Mouse (Mus musculus): ENCODE results near the gene Zdhhc6. TPM values are rescaled to one million over a fixed set of nuclear protein-coding genes. Genes with fewer than 3 reads are reported as not detected.

Gene Zdhhc6
- total RNA-seq (2021), result 10 to 100 TPM; 27.4 to 27.8 TPM
- long read RNA-seq, experiment 1, transcript Zdhhc6-207 (11 exons, 2,168 nt), result major isoform, 34 of 57 reads
- long read RNA-seq, experiment 1, partial matches to known transcripts, result 4 of 57 reads
- long read RNA-seq, experiment 1, other reads (novel, unspliced or antisense), result 17 of 57 reads
- long read RNA-seq, experiment 2, transcript Zdhhc6-207 (11 exons, 2,168 nt), result major isoform, 23 of 47 reads
- long read RNA-seq, experiment 2, partial matches to known transcripts, result 3 of 47 reads
- long read RNA-seq, experiment 2, other reads (novel, unspliced or antisense), result 19 of 47 reads

DNA sequence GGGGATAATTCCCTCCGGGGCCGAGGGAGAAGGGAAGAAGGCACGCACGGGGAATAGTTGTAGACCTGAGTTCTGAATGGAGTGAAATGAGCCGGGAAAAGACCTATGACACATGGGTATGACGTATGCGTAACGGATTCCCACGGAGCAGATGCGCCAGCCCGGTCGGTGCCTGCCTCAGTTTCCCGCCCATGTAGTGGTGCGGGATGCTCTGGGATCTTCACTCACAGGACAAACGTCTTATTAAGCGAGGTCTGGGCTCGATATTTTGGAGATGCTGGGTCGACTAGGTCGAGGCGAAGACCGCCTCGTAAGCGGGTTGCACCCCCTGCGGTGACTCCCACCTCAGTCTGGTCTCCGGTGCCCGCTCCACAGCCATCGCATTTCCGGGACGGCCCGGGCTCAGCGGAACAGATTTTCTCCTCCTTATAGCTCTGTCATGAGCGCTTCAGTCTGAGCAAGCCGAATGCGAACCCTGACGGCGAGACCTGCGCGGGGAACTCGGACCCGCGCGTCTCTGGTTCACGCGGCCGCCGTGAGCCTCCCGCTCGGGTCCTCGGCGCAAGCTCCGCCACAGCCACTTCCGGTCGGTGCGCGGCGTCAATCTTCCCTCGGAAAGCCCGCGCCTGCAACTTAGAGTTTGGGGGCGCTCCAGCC is at the start of gene Zdhhc6:
TSS of gene Zdhhc6 (minus strand) at position 581 of the 657 bp plus-strand sequence.
- peak; percentile 85 for DNase-seq (ENCODE audit: low spot score in 2 of 2)

DNA sequence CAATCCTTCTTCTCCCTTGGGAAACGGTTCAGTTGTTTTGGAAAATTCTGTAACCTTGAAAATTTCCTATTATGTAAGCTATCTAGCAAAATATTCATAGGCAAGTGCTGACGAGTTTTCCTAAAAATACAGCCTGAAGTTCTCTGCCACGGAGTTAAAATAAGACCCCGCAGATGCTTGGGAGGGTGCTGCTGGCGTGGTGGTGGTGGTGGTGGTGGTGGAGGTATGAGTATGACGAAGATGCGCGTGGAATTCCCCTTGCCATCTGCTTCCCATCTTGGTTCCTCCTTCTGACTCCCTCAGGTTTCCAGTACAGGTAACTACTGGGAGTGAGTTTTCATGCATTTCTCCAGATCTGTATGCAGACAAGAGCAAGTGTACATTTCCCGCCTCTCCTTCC is 46.8 kb upstream of the Zdhhc6 start:
- DNase-seq (ENCODE audit: low spot score in 2 of 2), result peak; percentile 62 to 68

DNA sequence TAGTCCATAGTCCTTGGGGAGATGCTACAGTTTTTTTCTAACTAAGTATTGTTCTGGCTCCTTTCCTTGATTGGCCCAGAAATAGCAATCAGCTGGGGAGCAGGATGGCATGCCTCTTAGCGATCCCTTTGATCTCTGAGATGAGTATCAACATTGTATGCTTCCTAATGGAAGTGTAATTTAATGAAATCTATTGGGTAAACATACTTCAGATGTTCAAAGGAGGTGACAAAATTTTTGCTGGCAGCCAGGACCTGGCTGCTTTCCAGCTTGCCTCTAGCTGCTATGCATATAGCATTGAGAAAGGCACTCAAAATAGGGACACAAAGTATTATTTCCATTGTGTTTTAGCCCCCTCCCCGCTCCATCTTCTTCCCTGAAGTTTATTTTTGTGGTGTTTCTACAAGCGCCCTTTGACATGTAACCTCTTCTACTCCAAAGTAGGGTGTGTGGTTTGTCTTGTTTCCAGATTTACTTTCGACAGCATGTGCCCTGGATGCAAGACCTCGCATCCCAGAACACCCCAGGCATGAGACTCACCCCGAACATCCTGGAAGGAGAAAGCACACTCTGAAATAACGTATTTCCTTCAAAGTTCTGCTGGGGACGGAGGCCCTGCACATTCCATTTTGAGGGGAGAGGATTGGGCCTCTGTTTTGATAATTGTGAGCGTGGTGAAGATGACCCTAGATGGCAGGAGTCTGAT is 35.0 kb upstream of the Zdhhc6 start:
- DNase-seq (ENCODE audit: low spot score in 2 of 2), result no peak

DNA sequence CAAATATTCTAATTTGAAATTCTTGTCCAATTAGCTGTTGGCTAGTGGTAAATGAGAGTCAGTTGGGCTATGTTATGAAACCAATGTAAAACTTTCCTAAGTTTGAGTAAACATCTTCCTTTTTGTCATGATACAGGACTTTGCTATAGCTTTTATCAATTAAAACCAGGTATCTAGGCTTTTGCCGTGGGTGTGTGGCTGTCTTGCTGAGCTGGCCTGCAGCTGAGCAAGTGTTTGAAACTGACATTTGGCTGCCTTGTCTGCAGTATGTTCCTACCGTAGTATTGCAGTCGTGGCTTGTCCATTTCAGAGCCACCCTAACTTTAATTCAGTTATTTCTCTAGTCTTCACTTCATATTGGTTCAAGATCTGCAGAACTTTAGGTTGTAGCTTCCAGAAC is 32.4 kb upstream of the Zdhhc6 start:
- DNase-seq (ENCODE audit: low spot score in 2 of 2), result no peak

DNA sequence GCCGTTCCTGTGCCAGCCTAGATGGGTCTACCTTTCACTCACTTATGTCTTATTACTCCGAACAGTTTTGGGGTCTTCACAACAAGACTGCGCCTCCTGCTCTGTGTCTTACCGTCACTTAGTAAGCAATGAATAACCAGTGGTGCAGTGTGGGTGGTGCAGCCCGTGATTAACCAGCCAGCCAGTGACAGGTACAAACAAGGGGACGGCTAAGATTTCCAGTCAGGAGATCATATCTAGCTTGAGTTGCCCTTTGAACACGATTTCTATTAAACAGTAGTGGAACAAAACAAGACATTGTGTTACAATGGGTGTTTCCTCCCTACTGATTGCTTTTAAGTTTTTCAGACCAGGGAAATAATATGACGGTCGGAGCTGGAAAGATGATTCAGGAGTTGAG is 27.4 kb upstream of the Zdhhc6 start:
- no peak for DNase-seq (ENCODE audit: low spot score in 2 of 2)

DNA sequence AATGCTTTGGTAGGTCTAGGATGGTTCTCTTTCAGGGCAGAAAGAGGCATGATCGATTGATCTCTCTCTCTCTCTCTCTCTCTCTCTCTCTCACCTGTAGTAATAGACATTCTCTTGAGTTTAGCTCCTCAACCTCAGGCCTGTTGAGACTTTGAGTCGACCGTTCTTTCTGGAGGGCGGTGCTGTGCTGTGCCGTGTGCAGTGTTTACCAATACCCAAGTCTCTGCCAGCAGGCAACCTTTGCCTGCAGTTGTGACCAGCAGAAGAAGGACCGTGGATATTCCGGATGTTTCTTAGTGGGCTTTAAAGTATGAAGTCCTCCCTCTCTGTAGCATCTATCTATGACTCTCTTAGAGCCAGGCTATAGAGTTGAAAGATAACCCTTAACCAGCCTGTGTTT is 26.6 kb upstream of the Zdhhc6 start:
- no peak for DNase-seq (ENCODE audit: low spot score in 2 of 2)

DNA sequence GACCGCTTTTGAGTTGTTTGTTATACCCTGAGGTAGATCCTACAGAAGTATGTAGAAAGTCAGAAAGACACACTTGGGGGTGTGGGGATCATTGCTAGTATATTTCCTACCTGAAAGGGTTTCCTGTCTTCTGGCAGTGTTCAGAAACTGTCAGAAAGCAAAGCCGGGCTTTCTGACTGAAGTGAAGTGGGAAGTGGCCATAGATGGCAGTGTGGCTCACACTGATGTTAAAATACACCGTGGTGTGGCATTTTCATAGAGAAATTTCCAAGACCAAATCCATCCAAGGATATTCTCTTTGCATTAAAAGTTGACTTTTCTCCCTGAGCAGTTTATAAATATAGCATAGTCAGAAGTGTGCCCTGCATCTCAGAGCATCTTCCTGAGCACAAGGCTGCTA is 25.5 kb upstream of the Zdhhc6 start:
- no peak for DNase-seq (ENCODE audit: low spot score in 2 of 2)

DNA sequence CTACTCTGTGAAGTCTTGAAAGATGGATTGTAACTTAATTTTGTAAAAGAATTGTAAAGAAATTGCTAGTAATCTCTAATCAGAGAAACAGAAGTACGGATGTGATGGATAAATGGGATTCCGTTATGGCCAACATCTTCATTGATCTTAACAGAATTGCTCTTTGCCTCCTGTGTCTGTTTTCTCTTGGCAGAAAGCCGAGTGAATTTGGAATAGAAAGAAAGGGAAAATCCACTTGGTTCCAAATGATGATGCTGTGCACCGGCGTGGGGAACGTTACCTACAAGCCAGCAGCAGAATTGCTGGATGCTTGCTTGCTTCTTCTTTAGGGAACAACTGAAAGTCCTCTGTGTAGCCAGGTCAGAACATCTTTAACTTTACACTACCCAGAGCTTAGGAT is 24.7 kb upstream of the Zdhhc6 start:
- DNase-seq (ENCODE audit: low spot score in 2 of 2), result no peak

DNA sequence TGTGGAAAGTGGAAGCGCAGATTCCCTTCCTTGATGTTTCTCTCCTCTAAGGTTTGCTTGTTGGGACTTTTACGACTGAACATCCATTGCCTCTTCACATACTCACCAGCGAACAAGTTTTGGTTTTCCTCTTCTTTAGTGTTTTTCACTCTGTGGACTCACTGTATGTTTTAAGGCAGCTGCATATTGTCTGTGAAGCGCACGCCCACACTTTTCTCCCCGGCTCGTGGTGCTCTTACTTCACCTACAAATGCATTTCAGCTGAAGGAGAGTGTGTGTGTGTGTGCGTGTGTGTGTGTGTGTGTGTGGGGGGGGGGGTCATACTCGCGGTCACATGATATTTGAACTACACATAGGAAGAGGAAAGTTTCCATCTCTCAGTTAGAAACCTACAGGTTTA is 21.8 kb upstream of the Zdhhc6 start:
- DNase-seq (ENCODE audit: low spot score in 2 of 2), result peak in 1 of 2 experiments; percentile 26

DNA sequence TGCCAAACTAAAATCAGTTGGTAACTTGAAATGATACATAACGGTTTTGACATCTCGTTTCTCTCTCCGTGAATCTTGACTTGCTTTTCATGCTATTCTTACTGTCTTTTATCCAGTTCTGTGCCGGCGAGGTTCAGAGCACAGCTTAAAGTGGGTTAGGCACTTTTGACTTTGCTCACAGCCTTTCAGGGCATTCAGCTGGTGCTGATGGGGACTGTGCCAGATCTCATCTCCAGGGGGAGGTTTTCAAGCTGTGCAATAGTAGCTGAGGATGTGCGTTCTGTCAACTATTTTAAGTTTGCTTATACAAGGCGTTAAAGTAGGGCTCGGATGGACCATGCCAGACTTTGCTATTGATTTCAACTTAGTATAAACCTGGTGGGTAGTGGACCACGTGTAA is 21.2 kb upstream of the Zdhhc6 start:
- DNase-seq (ENCODE audit: low spot score in 2 of 2), result no peak

DNA sequence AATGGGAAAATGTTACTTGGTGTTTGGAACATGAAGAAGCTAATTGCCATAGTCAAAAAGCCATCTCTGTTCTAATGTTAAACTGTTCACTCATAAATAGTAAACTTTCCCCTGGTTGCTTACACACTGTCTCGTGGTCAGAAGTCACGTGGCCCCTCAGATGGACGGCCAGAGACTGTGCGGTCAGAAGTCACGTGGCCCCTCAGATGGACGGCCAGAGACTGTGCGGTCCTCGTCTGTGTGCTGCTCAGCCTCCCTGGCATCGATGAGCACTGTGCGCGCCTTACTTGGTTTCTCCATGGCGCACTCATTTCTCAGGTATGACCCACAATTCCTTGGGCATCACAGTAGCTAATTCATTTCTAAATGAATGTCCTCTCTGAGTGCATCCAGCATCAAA is 20.6 kb upstream of the Zdhhc6 start:
- no peak for DNase-seq (ENCODE audit: low spot score in 2 of 2)

DNA sequence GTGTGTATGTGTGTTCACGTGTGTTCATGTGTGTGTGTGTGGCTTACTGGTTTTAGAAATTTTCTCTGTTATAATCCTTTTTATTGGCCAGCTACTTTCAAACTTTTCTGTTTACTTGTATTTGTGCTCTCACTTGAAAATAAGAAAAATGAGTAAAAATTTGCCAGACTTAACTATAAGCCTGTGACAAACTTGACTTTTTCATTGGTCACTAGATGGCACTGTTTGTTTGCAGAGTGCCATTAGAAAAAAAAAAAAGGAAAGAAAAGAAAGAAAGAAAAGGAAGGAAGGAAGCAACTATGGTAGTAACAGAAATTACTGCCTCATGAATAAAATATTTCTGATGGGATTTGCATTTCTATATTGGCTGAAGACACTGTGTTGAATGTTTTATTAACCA is 20.0 kb upstream of the Zdhhc6 start:
- no peak for DNase-seq (ENCODE audit: low spot score in 2 of 2)

DNA sequence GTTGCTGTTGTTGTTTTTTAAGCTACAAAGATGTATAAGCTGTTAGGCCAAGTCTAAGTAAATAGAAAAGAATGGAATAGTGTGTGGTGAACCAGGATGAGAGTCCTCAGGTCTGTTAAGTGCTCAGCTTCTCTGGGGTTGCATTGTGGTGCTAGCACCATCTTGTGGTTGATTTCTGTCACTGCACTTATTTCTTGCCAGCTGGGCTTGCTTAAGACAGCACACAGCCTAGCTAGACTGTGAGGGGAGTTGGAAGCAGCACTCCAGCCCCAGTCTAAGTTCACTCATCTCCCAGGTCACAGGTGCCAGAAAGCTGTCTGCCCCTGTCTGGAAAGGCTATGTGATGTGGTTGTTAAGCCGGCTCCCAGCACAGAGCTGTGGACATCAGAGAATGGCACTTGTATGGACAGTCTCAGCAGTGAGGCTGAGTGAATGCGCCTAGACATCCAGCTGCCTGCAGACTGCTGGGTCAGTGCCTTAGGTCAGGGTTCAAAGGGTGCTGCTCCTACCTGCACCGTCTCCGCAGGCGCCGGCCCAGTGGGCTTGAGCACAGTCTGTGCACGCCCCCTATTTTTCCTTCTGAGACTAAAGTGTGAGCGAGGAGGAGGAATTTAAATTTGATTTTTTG is 16.9 kb upstream of the Zdhhc6 start:
- DNase-seq (ENCODE audit: low spot score in 2 of 2), result peak; percentile 60 to 66

DNA sequence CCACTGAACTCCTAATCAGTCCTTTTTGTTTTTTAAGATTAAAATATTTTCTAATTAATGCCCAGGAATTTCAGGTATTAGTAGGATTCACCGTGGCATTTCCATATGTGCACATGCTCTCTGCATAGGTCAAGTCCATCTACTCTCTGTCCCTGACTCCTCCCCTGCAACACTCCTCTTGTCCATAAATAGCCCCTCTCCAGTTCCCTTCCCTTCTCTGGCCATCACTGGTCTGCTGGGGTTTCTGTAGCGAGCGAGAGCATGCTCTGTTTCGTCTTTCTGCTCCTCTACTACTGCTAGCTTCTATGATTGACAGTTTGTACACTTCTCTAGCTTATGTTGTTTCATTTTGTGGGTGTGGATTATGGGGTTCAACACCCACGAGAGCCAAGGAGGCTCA is 15.9 kb upstream of the Zdhhc6 start:
- no peak for DNase-seq (ENCODE audit: low spot score in 2 of 2)

DNA sequence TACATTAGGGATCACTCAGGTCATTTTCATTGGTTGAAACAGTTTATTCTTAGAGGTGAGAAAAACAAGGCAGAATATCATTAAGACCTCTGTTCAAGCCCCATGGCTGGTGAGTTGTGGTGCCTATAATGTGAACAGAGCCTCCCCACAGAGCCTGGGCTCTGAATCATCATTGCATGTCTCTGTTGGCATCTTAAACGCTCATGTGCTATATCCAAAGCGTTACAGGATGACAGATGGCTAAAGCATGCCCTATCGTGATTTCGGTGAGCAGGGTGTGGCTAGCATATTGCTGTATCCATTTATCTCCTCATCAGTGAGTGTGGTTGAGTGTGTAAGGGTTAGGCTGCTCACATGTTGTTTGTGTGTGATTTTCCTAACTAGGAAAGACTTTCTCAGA is 11.7 kb upstream of the Zdhhc6 start:
- DNase-seq (ENCODE audit: low spot score in 2 of 2), result no peak

DNA sequence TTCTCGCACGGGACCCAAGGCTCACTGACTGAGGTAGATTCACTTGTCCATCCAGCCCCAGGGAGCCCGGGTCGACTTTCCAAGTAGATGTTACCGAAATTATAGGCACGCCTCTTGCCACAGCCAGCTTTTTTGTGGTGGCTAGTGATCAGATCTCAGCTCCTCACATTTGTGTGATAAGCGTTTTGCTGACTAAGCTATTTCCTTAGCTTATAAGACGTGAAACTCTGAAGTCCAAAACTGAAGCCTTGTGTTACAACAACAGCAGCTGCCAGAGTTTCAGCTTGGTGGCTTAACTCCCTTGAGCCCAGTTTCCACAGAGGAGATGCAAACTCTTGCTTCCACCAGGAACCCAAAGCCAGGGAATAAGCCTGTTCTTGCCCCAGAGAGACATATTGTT is 6.8 kb upstream of the Zdhhc6 start:
- no peak for DNase-seq (ENCODE audit: low spot score in 2 of 2)

DNA sequence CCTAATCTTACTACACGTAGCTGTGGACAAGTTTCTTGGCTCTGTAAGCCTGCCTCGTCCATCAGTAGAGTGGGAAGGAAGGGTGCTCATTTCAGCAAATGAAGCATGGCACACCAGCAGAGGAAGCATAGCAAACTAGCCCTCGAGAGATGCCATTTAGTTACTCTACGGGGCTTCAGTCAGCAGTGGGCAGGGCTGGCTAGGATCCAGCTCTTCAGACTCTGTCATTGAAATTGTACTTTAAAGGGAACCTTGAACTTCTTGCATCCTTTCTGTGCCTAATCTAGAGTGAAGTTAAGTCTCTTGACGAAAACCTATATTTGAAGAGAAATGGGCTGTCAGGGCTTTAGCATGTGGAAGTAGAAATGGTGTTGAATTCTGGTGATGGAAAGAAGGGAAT is 3.7 kb upstream of the Zdhhc6 start:
- DNase-seq (ENCODE audit: low spot score in 2 of 2), result no peak

DNA sequence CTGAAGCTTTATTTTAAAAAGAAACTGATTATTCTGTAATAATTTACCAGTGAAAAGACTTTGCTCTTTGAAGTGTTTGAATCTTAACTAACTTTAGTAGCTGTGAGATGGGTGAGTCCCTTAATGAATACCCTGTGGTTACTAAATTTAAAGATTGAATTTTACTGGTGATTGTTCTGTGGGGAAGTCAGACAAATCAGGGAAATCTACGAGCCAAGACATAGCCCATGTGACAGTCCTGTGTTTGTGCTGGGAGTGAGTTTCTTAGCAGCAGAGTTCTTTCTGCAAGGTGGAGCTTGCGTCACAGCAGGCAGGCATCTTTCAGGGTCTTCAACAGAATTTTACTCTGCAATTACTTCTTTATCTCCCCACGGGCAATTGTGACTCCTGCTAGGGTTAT is 3.2 kb upstream of the Zdhhc6 start:
- no peak for DNase-seq (ENCODE audit: low spot score in 2 of 2)

DNA sequence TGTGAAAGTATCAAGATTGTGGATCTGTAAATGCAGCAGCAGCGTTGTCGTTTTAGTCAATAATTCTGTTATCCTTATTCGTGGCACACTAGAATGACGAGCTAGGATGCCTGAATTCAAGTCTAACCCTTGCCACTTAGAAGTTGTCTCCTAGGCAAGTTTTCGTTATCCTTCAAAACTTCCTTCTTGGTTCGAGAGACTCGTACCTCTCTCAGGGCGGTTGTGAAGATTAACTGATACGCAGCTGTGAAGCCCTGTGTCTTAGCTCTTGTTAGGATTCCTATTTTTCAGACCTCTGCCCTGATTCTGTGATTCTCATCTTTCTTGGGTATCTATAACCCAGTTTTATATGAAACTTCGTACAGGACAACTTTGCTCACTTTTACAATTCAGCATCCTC is 1.1 kb upstream of the Zdhhc6 start:
- no peak for DNase-seq (ENCODE audit: low spot score in 2 of 2)

DNA sequence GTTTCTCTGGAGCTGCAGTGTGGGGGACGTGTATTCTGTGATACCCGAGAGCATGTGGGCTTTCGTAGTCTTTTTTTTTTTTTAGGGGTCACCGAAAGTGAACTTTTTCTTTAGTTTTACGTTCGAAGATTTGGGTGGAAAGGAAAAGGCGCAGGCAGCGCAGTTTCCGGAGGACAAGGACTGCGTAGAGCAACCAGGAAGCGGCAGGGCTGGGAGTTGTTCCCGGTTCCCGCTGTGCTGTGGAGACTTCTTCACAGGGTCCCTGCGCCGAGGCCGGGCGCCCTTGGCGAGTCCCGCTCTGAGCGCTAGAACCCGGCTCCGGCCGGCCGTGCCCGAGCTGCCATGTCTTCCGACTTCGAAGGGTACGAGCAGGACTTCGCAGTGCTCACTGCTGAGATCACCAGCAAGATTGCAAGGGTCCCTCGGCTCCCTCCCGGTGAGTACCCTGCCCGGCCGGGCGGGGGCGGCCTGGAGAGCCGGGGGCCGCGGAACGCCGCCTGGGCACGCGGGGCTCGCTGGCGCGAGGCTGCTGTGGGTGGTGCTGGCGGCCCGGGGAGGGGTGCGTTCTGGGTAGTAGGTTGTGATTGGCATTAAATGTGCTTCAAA is 380 bp upstream of the Zdhhc6 start, which contains the start of gene Vti1a:
TSS of gene Vti1a (plus strand) at position 187 of the 606 bp plus-strand sequence.
- peak; percentile 86 to 87 for DNase-seq (ENCODE audit: low spot score in 2 of 2)

DNA sequence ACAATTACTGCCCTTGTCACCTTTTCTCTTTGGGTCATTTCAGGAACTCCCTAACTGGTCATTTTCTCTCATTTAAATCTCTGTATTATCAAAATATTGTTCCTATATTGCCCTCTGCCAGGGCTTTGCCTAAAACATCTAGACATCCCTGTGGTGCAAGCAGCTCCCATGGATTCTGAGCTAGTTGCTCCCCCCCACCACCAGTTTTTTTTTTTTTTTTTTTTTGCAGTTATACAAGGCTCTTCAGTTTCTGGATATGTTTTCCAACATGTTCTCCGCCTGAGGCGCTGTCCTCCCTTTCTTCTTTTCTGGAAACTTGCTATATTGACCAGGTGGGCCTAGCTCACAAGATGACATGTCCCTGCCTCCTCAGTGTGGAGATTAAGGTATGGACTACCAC is 2.2 kb downstream of the Zdhhc6 start:
- no peak for DNase-seq (ENCODE audit: low spot score in 2 of 2)

DNA sequence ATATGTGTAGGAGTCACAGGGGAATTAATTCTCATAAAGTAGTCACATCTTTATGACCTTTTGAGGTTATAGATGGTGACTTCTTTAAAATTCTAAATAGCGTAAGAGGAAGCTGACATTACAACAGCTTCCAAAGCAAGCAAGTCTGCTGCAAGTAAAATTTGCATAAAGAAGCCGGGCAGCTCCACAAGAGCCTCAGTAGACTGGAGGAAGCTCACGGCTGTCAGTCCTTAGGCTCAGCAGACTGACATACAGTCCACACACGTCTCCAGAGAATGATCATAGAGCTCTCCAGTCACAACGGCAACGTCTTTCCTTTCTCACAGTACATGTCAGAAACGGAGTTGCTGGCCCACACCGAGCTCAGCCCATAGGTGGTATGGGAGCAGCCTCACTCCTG is 4.0 kb downstream of the Zdhhc6 start:
- no peak for DNase-seq (ENCODE audit: low spot score in 2 of 2)
